Mouse (Mus musculus): ENCODE results near the gene Zmym3.

Zmym3 gene

GRCm38 (mm10) chrX:101420700-101421095, at the start of gene Zmym3:
Gene Zmym3 (minus strand): TSS chrX:101420849.
- DNase-seq: no peak

- DNase-seq: no peak
Measured at GRCm38 (mm10) chrX:101451591-101451990, 30.9 kb upstream of the Zmym3 start.

GRCm38 (mm10) chrX:101451147-101451546, 30.5 kb upstream of the Zmym3 start:
- no peak for DNase-seq

- DNase-seq: no peak
Measured at GRCm38 (mm10) chrX:101448886-101449475, 28.3 kb upstream of the Zmym3 start, which contains the start of gene Itgb1bp2. Gene Itgb1bp2 (plus strand): TSS chrX:101449088.

- no peak for DNase-seq
Measured at GRCm38 (mm10) chrX:101429976-101430375, 9.3 kb upstream of the Zmym3 start.

GRCm38 (mm10) chrX:101429142-101429949, 8.7 kb upstream of the Zmym3 start, which contains the start of gene Nono:
Gene Nono (plus strand): TSS chrX:101429318.
- DNase-seq: peak; percentile 90

- peak; percentile 4 for DNase-seq
Measured at GRCm38 (mm10) chrX:101428785-101429141, 8.1 kb upstream of the Zmym3 start.

- DNase-seq: no peak
Measured at GRCm38 (mm10) chrX:101427774-101428173, 7.1 kb upstream of the Zmym3 start.

GRCm38 (mm10) chrX:101423462-101423861, 2.8 kb upstream of the Zmym3 start:
- no peak for DNase-seq

- peak; percentile 89 for DNase-seq
Measured at GRCm38 (mm10) chrX:101419725-101420699, 637 bp downstream of the Zmym3 start.

- DNase-seq: peak; percentile 36
Measured at GRCm38 (mm10) chrX:101418946-101419724, 1.5 kb downstream of the Zmym3 start.

- DNase-seq: no peak
Measured at GRCm38 (mm10) chrX:101396459-101396858, 24.2 kb downstream of the Zmym3 start.

GRCm38 (mm10) chrX:101394341-101394740, 26.3 kb downstream of the Zmym3 start:
- no peak for DNase-seq

- no peak for DNase-seq
Measured at GRCm38 (mm10) chrX:101388866-101389537, 31.6 kb downstream of the Zmym3 start.

- no peak for DNase-seq
Measured at GRCm38 (mm10) chrX:101386222-101386621, 34.4 kb downstream of the Zmym3 start.

- peak; percentile 4 for DNase-seq
Measured at GRCm38 (mm10) chrX:101384439-101385137, 36.1 kb downstream of the Zmym3 start.

- peak; percentile 10 for DNase-seq
Measured at GRCm38 (mm10) chrX:101383455-101383854, 37.2 kb downstream of the Zmym3 start.

- no peak for DNase-seq
Measured at GRCm38 (mm10) chrX:101379744-101380143, 40.9 kb downstream of the Zmym3 start.

- DNase-seq: no peak
Measured at GRCm38 (mm10) chrX:101377076-101377475, 43.6 kb downstream of the Zmym3 start.

GRCm38 (mm10) chrX:101376190-101376968, 44.3 kb downstream of the Zmym3 start, which contains the start of gene Gjb1:
Gene Gjb1 (plus strand): TSS chrX:101376378.
- no peak for DNase-seq
